Comparison of ENCODE assay signal across 8 mouse cellular contexts in the genomic region with DNA sequence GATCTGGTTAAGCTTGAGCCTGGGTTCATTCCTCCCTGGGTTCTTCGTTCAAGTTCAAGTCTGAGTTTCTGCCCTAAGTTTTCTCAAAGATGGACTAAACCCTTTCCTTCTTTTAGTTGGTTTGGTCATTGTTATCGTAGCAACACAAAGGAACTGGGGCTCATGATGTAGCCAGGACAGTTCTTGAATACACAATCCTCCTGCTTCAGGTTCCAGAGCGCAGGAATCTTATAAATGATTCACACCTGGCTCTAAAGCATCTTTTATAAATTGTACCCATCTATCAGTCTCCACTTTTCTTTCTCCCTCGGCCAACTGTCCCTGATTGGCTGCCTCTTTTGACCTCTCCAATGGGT. TPM values are rescaled to one million over a fixed set of nuclear protein-coding genes. Genes with fewer than 3 reads are reported as not detected.
DNase-seq lines count a peak whose midpoint lies in the region; ATAC-seq and TF ChIP-seq lines count a peak whose summit lies in the region.

No protein-coding gene starts in this region.

- no peak for TF ChIP-seq CTCF in left cerebral cortex, adult 2 months (IDR thresholded peaks at IDR 0.05)
- no peak for TF ChIP-seq CTCF in thymus, adult 2 months (IDR thresholded peaks at IDR 0.05; ENCODE audit: borderline replicate concordance, control insufficient read depth, extremely low read depth, insufficient read depth, low read length, poor library complexity)

- H3K9me3 ChIP-seq in embryonic facial prominence, embryonic 13.5 days, result no peaks in the 10 kb centered on the region
- H3K9me3 ChIP-seq in intestine, embryonic 15.5 days, result no peaks in the 10 kb centered on the region

- peaks cover 27% of the 10 kb centered on the region for H3K79me2 ChIP-seq in myocyte (ENCODE audit: control insufficient read depth, insufficient read depth)

- H3K4me1 ChIP-seq in embryonic facial prominence, embryonic 13.5 days, result peaks cover 26% of the 10 kb centered on the region
- H3K4me1 ChIP-seq in intestine, embryonic 15.5 days (replicated peaks), result peaks cover 15% of the 10 kb centered on the region
- H3K4me1 ChIP-seq in thymus, adult 2 months (replicated peaks; ENCODE audit: control insufficient read depth, insufficient read depth, low read length), result peaks cover 16% of the 10 kb centered on the region

- intact Hi-C loops in left cerebral cortex, adult 2 months (cut with DNase I), result loop anchor here (2.0 kb wide), 1 partner anchor 83 kb away; the partner anchor contains the start of gene Smarcc2
- intact Hi-C loops in left cerebral cortex, postnatal 36 days (cut with DNase I), result loop anchor here (2.0 kb wide), 2 partner anchors 33 to 79 kb away; no protein-coding TSS in a partner anchor

- peak overlapping the region; percentile 35 for H3ac ChIP-seq in myocyte (ENCODE audit: control insufficient read depth, insufficient read length)

- H3K4me3 ChIP-seq in left cerebral cortex, adult 2 months, result peak overlapping the region; percentile 75
- peak overlapping the region; percentile 95 for H3K4me3 ChIP-seq in embryonic facial prominence, embryonic 13.5 days
- H3K4me3 ChIP-seq in intestine, embryonic 15.5 days (replicated peaks), result peak overlapping the region; percentile 94
- peak overlapping the region; percentile 56 for H3K4me3 ChIP-seq in myocyte
- no peak overlapping the region for H3K4me3 ChIP-seq in thymus, adult 2 months (ENCODE audit: control insufficient read depth, insufficient read depth, low read length)

- H3K4me2 ChIP-seq in embryonic facial prominence, embryonic 13.5 days, result peak overlapping the region; percentile 81
- peak overlapping the region; percentile 92 for H3K4me2 ChIP-seq in intestine, embryonic 15.5 days (replicated peaks)
- peak overlapping the region; percentile 97 for H3K4me2 ChIP-seq in myocyte (ENCODE audit: low read depth)

- H3K27me3 ChIP-seq in embryonic facial prominence, embryonic 13.5 days, result no peaks in the 10 kb centered on the region
- H3K27me3 ChIP-seq in intestine, embryonic 15.5 days (replicated peaks), result no peaks in the 10 kb centered on the region
- no peaks in the 10 kb centered on the region for H3K27me3 ChIP-seq in myocyte (ENCODE audit: control insufficient read depth, insufficient read depth, insufficient read length)
- no peaks in the 10 kb centered on the region for H3K27me3 ChIP-seq in thymus, adult 2 months (ENCODE audit: control insufficient read depth, insufficient read depth, low read length)

- TF ChIP-seq POLR2A in myocyte (IDR thresholded peaks at IDR 0.05; ENCODE audit: insufficient read length, low read depth), result no peak
- no peak for TF ChIP-seq POLR2A in thymus, adult 2 months (IDR thresholded peaks at IDR 0.05; ENCODE audit: control insufficient read depth, extremely low read depth, insufficient read depth, low read length, poor library complexity)

- 51% methylated on average over 4 of the region's 4 CpGs for WGBS in embryonic facial prominence, embryonic 13.5 days
- 46% methylated on average over 4 of the region's 4 CpGs for WGBS in intestine, embryonic 15.5 days
- 71% methylated on average over 4 of the region's 4 CpGs for WGBS in thymus, adult 2 months

- peaks cover 29% of the 10 kb centered on the region for H3K36me3 ChIP-seq in embryonic facial prominence, embryonic 13.5 days
- H3K36me3 ChIP-seq in intestine, embryonic 15.5 days, result peaks cover 13% of the 10 kb centered on the region
- H3K36me3 ChIP-seq in myocyte (ENCODE audit: control insufficient read depth, insufficient read depth), result peaks cover 18% of the 10 kb centered on the region
- H3K36me3 ChIP-seq in thymus, adult 2 months (ENCODE audit: control insufficient read depth, insufficient read depth, low read length), result no peaks in the 10 kb centered on the region

- ATAC-seq in embryonic facial prominence, embryonic 13.5 days (ENCODE audit: insufficient number of reproducible peaks, insufficient read depth, low FRiP score, low TSS enrichment, low read depth), result no peak
- no peak for ATAC-seq in intestine, embryonic 15.5 days

- DNase-seq in left cerebral cortex, adult 2 months (ENCODE audit: extremely low spot score in 1 of 2, low spot score in 2 of 2), result no peak
- DNase-seq in left cerebral cortex, postnatal 36 days (ENCODE audit: low spot score in 2 of 2), result no peak
- no peak for DNase-seq in cerebellum, postnatal 10 days
- DNase-seq in thymus, adult 2 months, result no peak
- no peak for DNase-seq in T-cell, adult 2 months (ENCODE audit: low spot score)

- peak overlapping the region; percentile 99 for H3K9ac ChIP-seq in embryonic facial prominence, embryonic 13.5 days
- H3K9ac ChIP-seq in intestine, embryonic 15.5 days, result peak overlapping the region; percentile 99

- peak overlapping the region; percentile 96 for H3K27ac ChIP-seq in left cerebral cortex, adult 2 months
- peak overlapping the region; percentile 97 for H3K27ac ChIP-seq in embryonic facial prominence, embryonic 13.5 days
- H3K27ac ChIP-seq in intestine, embryonic 15.5 days, result peak overlapping the region; percentile 94
- no peak overlapping the region for H3K27ac ChIP-seq in thymus, adult 2 months (ENCODE audit: control insufficient read depth, insufficient read depth, low read length)

TF ChIP-seq in myocyte, 11 proteins besides CTCF, POLR2A, EP300 and RAD21:
- TF ChIP-seq SRF (IDR thresholded peaks at IDR 0.05; ENCODE audit: control insufficient read depth, insufficient read length, low read depth), result no peak
- TF ChIP-seq REST (IDR thresholded peaks at IDR 0.05; ENCODE audit: insufficient read depth, insufficient read length), result no peak
- TF ChIP-seq USF1 (IDR thresholded peaks at IDR 0.05; ENCODE audit: low read depth), result no peak
- no peak for TF ChIP-seq CEBPB (IDR thresholded peaks at IDR 0.05; ENCODE audit: insufficient read depth, poor library complexity, severe bottlenecking)
- TF ChIP-seq E2F4 (IDR thresholded peaks at IDR 0.05; ENCODE audit: insufficient read depth), result no peak
- TF ChIP-seq POLR2AphosphoS2 (IDR thresholded peaks at IDR 0.05; ENCODE audit: insufficient read length, low read depth), result no peak
- TF ChIP-seq TCF12 (IDR thresholded peaks at IDR 0.05; ENCODE audit: insufficient read depth, poor library complexity, severe bottlenecking), result no peak
- no peak for TF ChIP-seq TCF3 (IDR thresholded peaks at IDR 0.05; ENCODE audit: insufficient read length, low read depth)
- no peak for TF ChIP-seq MYOG (IDR thresholded peaks at IDR 0.05; ENCODE audit: control insufficient read depth in 1 of 3, insufficient read depth in 1 of 3, insufficient read length in 2 of 3, low read depth in 2 of 3)
- TF ChIP-seq MYOD1 (IDR thresholded peaks at IDR 0.05; ENCODE audit: control insufficient read depth in 1 of 3, insufficient read length in 2 of 3, low read depth in 2 of 3), result no peak
- no peak for TF ChIP-seq MAX (IDR thresholded peaks at IDR 0.05; ENCODE audit: low read depth)

RNA-seq across cellular contexts. Expression of gene Ankrd52, which starts 0.8 kb away (rescaled TPM):
- total RNA-seq in left cerebral cortex, adult 2 months (2021), result 10 to 100 TPM; 60.8 to 63.9 TPM
- 10 to 100 TPM; 49.3 to 61.7 TPM for total RNA-seq in left cerebral cortex, postnatal 36 days (2021)
- polyA plus RNA-seq in embryonic facial prominence, embryonic 13.5 days (2015; fragmentation: Nextera tagmentation; extraction: Ambion mirVana), result 15.0 and 16.0 TPM in 2 replicates
- polyA plus RNA-seq in intestine, embryonic 15.5 days (2015; fragmentation: Nextera tagmentation; extraction: Ambion mirVana), result 10.0 and 11.5 TPM in 2 replicates
- 30.8 TPM for polyA plus RNA-seq in myocyte (2012; fragmentation: generic; extraction: Trizol)
- polyA plus RNA-seq in thymus, adult 2 months (2012; rRNA removed), result 71.0 and 87.0 TPM in 2 replicates

RNA-seq across cellular contexts. Expression of gene Coq10a, which starts 7.3 kb away (rescaled TPM):
- 10 to 100 TPM; 53.0 to 54.6 TPM for total RNA-seq in left cerebral cortex, adult 2 months (2021)
- 10 to 100 TPM; 62.0 to 63.2 TPM for total RNA-seq in left cerebral cortex, postnatal 36 days (2021)
- polyA plus RNA-seq in embryonic facial prominence, embryonic 13.5 days (2015; fragmentation: Nextera tagmentation; extraction: Ambion mirVana), result 13.1 and 16.2 TPM in 2 replicates
- 13.7 TPM in 2 replicates for polyA plus RNA-seq in intestine, embryonic 15.5 days (2015; fragmentation: Nextera tagmentation; extraction: Ambion mirVana)
- 61.2 TPM for polyA plus RNA-seq in myocyte (2012; fragmentation: generic; extraction: Trizol)
- polyA plus RNA-seq in thymus, adult 2 months (2012; rRNA removed), result 62.9 and 71.7 TPM in 2 replicates

RNA-seq across cellular contexts. Expression of gene Slc39a5, which starts 25.0 kb away (rescaled TPM):
- total RNA-seq in left cerebral cortex, adult 2 months (2021), result not detected
- total RNA-seq in left cerebral cortex, postnatal 36 days (2021), result not detected
- polyA plus RNA-seq in embryonic facial prominence, embryonic 13.5 days (2015; fragmentation: Nextera tagmentation; extraction: Ambion mirVana), result 0.20 and 0.92 TPM in 2 replicates
- 114 and 141 TPM in 2 replicates for polyA plus RNA-seq in intestine, embryonic 15.5 days (2015; fragmentation: Nextera tagmentation; extraction: Ambion mirVana)
- not detected for polyA plus RNA-seq in myocyte (2012; fragmentation: generic; extraction: Trizol)
- polyA plus RNA-seq in thymus, adult 2 months (2012; rRNA removed), result 0.53 and 0.65 TPM in 2 replicates

RNA-seq across cellular contexts. Expression of gene Nabp2, which starts 35.2 kb away (rescaled TPM):
- total RNA-seq in left cerebral cortex, adult 2 months (2021), result 10 to 100 TPM; 87.0 to 91.1 TPM
- 10 to 100 TPM; 88.8 to 91.6 TPM for total RNA-seq in left cerebral cortex, postnatal 36 days (2021)
- 72.3 and 73.0 TPM in 2 replicates for polyA plus RNA-seq in embryonic facial prominence, embryonic 13.5 days (2015; fragmentation: Nextera tagmentation; extraction: Ambion mirVana)
- 87.9 and 97.1 TPM in 2 replicates for polyA plus RNA-seq in intestine, embryonic 15.5 days (2015; fragmentation: Nextera tagmentation; extraction: Ambion mirVana)
- 115 TPM for polyA plus RNA-seq in myocyte (2012; fragmentation: generic; extraction: Trizol)
- polyA plus RNA-seq in thymus, adult 2 months (2012; rRNA removed), result 18.0 and 20.8 TPM in 2 replicates

RNA-seq across cellular contexts. Expression of gene Rnf41, which starts 35.4 kb away (rescaled TPM):
- 10 to 100 TPM; 74.0 to 76.6 TPM for total RNA-seq in left cerebral cortex, adult 2 months (2021)
- 10 to 100 TPM; 75.8 to 78.1 TPM for total RNA-seq in left cerebral cortex, postnatal 36 days (2021)
- polyA plus RNA-seq in embryonic facial prominence, embryonic 13.5 days (2015; fragmentation: Nextera tagmentation; extraction: Ambion mirVana), result 45.4 and 46.7 TPM in 2 replicates
- 36.6 and 37.5 TPM in 2 replicates for polyA plus RNA-seq in intestine, embryonic 15.5 days (2015; fragmentation: Nextera tagmentation; extraction: Ambion mirVana)
- 35.2 TPM for polyA plus RNA-seq in myocyte (2012; fragmentation: generic; extraction: Trizol)
- polyA plus RNA-seq in thymus, adult 2 months (2012; rRNA removed), result 37.8 and 40.4 TPM in 2 replicates

Comparison
In these comparisons a context has a peak if more than half of its experiments do, and no peak if none do; other contexts are left out.
1. RNA of gene Slc39a5, which starts 25.0 kb away (polyA plus RNA-seq): 114 to 141 TPM in intestine, embryonic 15.5 days; 0.53 to 0.65 TPM in thymus, adult 2 months, 0.20 to 0.92 TPM in embryonic facial prominence, embryonic 13.5 days and not detected in myocyte (single experiment); every median in the first group is over 10 times any median in the second.
2. Peak in every context shown above with its lines, with median percentiles within 50 percentile points of each other: H3K4me2 ChIP-seq.